Mouse (Mus musculus): Measurements from ENCODE around the gene Serinc5. TPM values are rescaled to one million over a fixed set of nuclear protein-coding genes. Genes with fewer than 3 reads are reported as not detected.

Serinc5 gene
- polyA plus RNA-seq, 1 experiment from 2014 or later: 13.3 TPM

DNA sequence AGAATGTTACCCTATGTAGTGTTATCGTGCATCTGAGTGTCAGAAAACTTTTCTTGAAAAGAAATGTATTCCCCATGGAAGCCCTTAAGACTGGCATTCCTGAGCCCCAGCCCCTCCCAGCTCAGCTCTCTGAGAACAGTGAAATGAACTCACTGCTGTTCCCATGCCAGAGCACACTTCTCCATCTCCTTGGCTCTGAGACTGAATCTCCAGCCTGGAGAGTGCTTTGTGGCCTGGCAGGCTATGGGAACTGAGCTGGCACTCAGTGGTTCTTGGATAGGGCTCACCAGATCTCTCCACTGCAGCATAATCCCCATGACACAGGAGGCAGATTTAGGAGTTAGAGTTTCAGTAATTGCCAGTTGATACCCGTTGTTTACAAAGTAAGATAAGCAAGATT, 36.8 kb downstream of the Serinc5 start:
- H3K9me3 ChIP-seq (replicated peaks): no peaks in the 10 kb centered on the region
- H3K9ac ChIP-seq: no peak overlapping the region
- no peak overlapping the region for H3K4me3 ChIP-seq
- H3K4me1 ChIP-seq: no peaks in the 10 kb centered on the region
- WGBS: 75% methylated on average over 2 of the region's 2 CpGs
- no peak overlapping the region for H3K27ac ChIP-seq
- H3K36me3 ChIP-seq (ENCODE audit: poor library complexity, severe bottlenecking): no peaks in the 10 kb centered on the region
- no peak for ATAC-seq
- no peak overlapping the region for H3K4me2 ChIP-seq
- no peaks in the 10 kb centered on the region for H3K27me3 ChIP-seq

DNA sequence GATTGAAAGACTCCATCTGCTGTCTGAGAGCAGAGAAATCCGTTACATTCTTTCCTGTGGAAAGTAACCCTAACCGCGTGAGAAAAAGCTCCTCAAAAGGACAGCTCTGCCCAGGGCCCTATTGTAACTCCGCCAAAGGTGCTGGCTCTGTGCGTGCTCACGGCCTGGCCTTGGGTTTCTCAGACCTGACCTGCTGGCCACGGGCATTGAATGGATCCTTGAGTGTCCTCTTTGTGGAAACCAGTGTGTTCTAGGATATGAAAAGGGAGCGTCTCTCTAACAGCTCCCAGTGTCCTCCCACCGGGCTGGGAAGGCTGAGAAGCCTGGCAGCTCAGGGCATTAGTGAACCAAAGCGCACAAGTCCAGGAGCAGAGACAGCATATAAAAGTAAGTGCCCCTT, 38.2 kb downstream of the Serinc5 start:
- H3K27ac ChIP-seq: no peak overlapping the region
- no peaks in the 10 kb centered on the region for H3K4me1 ChIP-seq
- WGBS: 86% methylated on average over 10 of the region's 10 CpGs
- no peak overlapping the region for H3K4me2 ChIP-seq
- H3K27me3 ChIP-seq: no peaks in the 10 kb centered on the region
- no peak overlapping the region for H3K9ac ChIP-seq
- H3K9me3 ChIP-seq (replicated peaks): no peaks in the 10 kb centered on the region
- no peak overlapping the region for H3K4me3 ChIP-seq
- no peak for ATAC-seq
- H3K36me3 ChIP-seq (ENCODE audit: poor library complexity, severe bottlenecking): no peaks in the 10 kb centered on the region

DNA sequence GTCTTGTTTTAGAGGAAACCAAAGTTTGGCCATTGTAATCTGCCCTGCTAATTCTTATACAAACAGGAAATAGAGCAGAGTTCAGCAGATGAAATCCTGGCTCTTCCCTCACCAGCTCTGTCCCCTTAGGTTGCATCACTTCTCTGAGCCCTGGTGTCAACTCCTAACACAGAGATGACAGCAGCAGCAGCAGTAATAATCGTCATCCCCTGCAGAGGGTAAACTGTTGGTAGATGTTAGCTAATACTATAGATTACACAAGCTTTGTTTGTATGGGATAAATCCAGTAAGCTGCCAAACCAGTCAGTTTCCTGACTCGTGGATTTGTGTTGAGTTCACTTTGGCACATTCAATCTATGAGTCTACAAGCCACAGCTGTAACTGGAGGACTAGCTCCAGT, 40.1 kb downstream of the Serinc5 start:
- no peaks in the 10 kb centered on the region for H3K27me3 ChIP-seq
- ATAC-seq: no peak
- no peak overlapping the region for H3K9ac ChIP-seq
- H3K36me3 ChIP-seq (ENCODE audit: poor library complexity, severe bottlenecking): no peaks in the 10 kb centered on the region
- 87% methylated on average over 2 of the region's 2 CpGs for WGBS
- no peaks in the 10 kb centered on the region for H3K9me3 ChIP-seq (replicated peaks)
- no peak overlapping the region for H3K4me2 ChIP-seq
- no peak overlapping the region for H3K4me3 ChIP-seq
- no peak overlapping the region for H3K27ac ChIP-seq
- no peaks in the 10 kb centered on the region for H3K4me1 ChIP-seq

DNA sequence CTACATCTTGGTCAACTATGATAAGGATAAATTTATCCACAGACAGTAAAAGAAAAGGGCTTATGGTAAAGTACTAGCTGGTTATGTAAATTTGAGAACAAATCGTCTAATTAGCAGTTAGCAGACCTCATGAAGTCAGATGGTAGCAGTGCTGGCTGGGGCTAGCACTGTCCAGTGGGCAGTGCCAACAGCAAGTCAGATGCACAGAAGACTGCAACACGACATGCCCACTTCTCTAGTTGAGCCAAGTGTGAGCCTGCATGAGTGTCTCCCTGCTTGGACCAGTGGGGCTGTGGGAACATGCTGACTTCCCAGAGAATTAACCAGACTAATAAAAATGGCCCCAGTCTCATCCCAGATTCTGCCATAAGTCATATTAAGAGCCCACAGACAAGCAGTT, 41.6 kb downstream of the Serinc5 start:
- WGBS: 81% methylated on average over 2 of the region's 2 CpGs
- no peaks in the 10 kb centered on the region for H3K36me3 ChIP-seq (ENCODE audit: poor library complexity, severe bottlenecking)
- H3K4me3 ChIP-seq: no peak overlapping the region
- no peaks in the 10 kb centered on the region for H3K9me3 ChIP-seq (replicated peaks)
- peak; percentile 33; the same call in 1 of the 2 replicates for ATAC-seq
- H3K27me3 ChIP-seq: no peaks in the 10 kb centered on the region
- H3K27ac ChIP-seq: no peak overlapping the region
- H3K4me1 ChIP-seq: no peaks in the 10 kb centered on the region
- no peak overlapping the region for H3K9ac ChIP-seq
- no peak overlapping the region for H3K4me2 ChIP-seq

DNA sequence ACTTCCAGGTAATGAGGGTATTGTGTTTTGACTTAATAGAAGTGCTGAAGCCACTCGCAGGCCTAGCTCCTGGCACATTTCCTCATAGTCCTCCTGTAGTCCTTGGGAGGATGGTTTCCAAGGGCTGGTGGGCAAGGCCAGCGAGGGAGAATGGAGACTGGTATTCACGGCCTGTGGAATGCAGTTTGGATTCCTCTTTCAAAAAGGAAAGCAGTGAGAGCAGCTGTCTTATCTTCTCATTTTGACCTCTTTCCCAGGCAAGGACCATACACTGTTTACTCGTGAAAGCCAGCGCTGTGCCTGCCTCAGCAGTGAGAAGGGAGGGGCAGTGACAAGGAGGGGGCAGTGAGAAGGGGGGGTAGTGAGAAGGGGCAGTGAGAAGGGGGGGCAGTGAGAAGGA, 42.4 kb downstream of the Serinc5 start:
- H3K4me2 ChIP-seq: no peak overlapping the region
- H3K36me3 ChIP-seq (ENCODE audit: poor library complexity, severe bottlenecking): no peaks in the 10 kb centered on the region
- ATAC-seq: 0 out of 2 replicates have a peak, but pooled peaks have one; percentile 24
- H3K9ac ChIP-seq: no peak overlapping the region
- no peaks in the 10 kb centered on the region for H3K27me3 ChIP-seq
- 45% methylated on average over 5 of the region's 5 CpGs for whole genome bisulfite sequencing
- H3K4me1 ChIP-seq: no peaks in the 10 kb centered on the region
- no peak overlapping the region for H3K27ac ChIP-seq
- H3K4me3 ChIP-seq: no peak overlapping the region
- H3K9me3 ChIP-seq (replicated peaks): no peaks in the 10 kb centered on the region

DNA sequence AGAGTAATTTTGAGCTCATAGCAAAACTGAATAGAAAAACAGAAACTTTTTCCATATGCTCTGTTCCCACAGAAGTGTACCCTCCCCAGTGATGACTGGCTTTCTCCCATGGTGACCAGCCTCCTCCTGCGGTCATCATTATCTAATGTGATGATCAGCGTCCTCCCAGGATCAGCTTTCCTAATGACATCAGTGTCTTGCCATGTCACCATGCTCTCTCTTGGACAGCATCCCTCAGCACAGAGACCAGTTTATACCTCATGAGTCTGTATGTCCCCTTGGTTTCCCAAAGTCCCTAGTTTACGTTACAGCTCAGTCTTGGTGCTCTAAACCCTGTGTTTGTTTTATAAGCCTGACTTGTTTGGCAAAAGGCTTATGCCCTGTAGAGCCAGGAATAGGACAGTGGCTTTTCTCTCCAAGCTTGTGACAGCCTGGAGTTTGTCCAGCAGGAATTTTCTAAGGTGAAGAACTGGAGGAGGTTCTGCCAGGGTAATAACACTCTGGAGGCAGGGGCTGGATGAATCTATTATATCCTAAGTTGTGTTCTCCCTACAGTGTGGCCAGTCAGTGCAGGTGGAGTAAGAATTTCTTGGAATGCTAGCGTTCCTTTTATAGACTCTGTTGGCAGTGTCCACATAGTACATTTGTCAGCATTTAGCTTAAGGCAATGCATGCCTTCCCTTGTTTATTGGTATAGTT, 46.1 kb downstream of the Serinc5 start:
- Histone ChIP-seq H3K36me3 (ENCODE audit: poor library complexity, severe bottlenecking) (no peaks in the 10 kb centered on the region), H3K4me1 (no peaks in the 10 kb centered on the region), H3K27me3 (no peaks in the 10 kb centered on the region), H3K4me2 (no peak overlapping the region), H3K9ac (no peak overlapping the region), H3K4me3 (no peak overlapping the region), H3K27ac (no peak overlapping the region), H3K9me3 (replicated peaks) (no peaks in the 10 kb centered on the region)
- ATAC-seq: no peak
- WGBS: 86% methylated on average over 4 of the region's 4 CpGs

DNA sequence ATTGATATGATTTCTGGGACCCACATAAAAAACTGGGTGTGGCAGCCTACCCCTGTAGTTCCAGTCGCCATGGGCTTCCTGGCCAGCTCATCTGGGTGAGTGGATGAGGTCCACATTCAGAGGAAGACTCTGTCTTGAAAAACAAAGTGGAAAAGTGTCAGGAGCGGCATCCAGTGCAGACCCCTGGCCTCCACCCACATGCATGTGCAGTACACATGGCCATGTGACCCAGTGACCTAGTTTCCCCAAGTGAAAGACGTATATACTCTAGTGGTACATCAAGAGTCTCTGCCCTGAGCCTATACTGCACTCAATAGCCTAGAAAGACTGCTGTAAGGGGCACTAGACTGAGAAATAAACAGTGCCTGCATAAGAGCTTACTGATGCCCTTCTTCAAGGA, 48.7 kb downstream of the Serinc5 start:
- no peaks in the 10 kb centered on the region for H3K36me3 ChIP-seq (ENCODE audit: poor library complexity, severe bottlenecking)
- no peak overlapping the region for H3K27ac ChIP-seq
- H3K4me1 ChIP-seq: no peaks in the 10 kb centered on the region; the same call in 1 of the 2 replicates
- H3K9me3 ChIP-seq (replicated peaks): no peaks in the 10 kb centered on the region
- no peak overlapping the region for H3K9ac ChIP-seq
- H3K4me2 ChIP-seq: no peak overlapping the region
- WGBS: 89% methylated on average over 3 of the region's 3 CpGs
- H3K4me3 ChIP-seq: no peak overlapping the region
- H3K27me3 ChIP-seq: no peaks in the 10 kb centered on the region
- no peak for ATAC-seq

DNA sequence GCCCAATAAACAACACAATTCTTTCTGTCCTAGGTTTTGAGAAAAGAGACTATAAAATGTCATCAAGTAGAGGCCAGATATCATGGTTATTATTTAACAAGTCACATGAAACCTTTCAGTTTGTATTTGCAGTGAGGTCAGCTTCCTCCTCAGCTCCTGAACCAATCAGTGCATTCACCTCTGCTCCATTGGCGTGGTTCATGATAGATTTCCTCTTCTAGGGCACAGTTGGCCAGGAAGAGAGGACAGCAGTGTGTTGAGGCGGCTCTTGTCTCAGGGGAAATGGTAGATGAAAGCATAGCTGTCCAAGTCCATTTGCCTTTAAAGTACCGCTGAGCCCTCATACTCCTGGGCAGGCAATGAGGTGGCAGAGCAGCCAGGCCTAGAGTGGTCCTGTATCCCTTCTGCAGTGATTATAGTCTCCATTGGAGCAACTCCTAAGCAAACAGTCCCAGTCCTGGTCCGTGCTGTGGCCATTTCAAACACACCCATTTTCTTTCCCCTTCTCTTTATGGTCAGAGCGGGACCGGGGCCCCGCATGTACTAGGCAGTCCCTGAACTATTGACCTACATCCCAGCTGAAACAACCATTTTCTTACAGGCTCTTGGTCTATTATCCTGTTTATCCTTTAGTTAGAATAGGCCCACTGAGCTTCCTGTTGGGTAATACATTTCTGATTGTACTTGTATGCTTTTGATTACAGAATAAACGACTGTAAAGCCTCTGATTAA, 51.8 kb downstream of the Serinc5 start:
- ATAC-seq: 0 out of 2 replicates have a peak, but pooled peaks have one; percentile 30
- 67% methylated on average over 8 of the region's 8 CpGs for WGBS
- no peak overlapping the region for H3K4me2 ChIP-seq
- no peaks in the 10 kb centered on the region for H3K9me3 ChIP-seq (replicated peaks)
- no peak overlapping the region for H3K9ac ChIP-seq
- no peaks in the 10 kb centered on the region for H3K36me3 ChIP-seq (ENCODE audit: poor library complexity, severe bottlenecking)
- H3K4me1 ChIP-seq: no peaks in the 10 kb centered on the region; the same call in 1 of the 2 replicates
- no peak overlapping the region for H3K4me3 ChIP-seq
- no peak overlapping the region for H3K27ac ChIP-seq
- no peaks in the 10 kb centered on the region for H3K27me3 ChIP-seq

DNA sequence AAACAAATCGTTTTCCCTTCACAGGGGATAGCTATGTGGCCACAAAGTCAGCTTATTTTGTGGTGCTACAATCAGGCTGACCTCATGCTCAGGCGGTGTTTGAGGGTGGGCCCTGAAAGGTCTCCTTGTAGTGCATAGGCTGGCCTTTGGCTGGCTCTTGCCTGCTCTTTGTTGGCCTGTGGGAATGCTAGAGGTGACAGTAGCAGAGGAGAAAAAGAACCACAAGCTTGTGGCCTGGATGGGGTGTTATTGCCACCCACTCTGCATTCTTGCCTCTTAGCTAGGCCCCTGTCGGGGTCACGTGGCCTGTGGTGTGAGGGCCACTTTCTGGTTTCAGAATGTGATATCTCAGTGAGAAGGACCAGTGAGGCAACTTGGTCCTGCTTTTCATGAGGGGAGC, 54.1 kb downstream of the Serinc5 start:
- H3K36me3 ChIP-seq (ENCODE audit: poor library complexity, severe bottlenecking): no peaks in the 10 kb centered on the region
- 83% methylated on average over 4 of the region's 4 CpGs for WGBS
- H3K4me3 ChIP-seq: no peak overlapping the region
- H3K4me2 ChIP-seq: no peak overlapping the region
- ATAC-seq: no peak
- H3K9me3 ChIP-seq (replicated peaks): no peaks in the 10 kb centered on the region
- H3K27ac ChIP-seq: no peak overlapping the region
- H3K4me1 ChIP-seq: no peaks in the 10 kb centered on the region; the same call in 1 of the 2 replicates
- no peak overlapping the region for H3K9ac ChIP-seq
- no peaks in the 10 kb centered on the region for H3K27me3 ChIP-seq

DNA sequence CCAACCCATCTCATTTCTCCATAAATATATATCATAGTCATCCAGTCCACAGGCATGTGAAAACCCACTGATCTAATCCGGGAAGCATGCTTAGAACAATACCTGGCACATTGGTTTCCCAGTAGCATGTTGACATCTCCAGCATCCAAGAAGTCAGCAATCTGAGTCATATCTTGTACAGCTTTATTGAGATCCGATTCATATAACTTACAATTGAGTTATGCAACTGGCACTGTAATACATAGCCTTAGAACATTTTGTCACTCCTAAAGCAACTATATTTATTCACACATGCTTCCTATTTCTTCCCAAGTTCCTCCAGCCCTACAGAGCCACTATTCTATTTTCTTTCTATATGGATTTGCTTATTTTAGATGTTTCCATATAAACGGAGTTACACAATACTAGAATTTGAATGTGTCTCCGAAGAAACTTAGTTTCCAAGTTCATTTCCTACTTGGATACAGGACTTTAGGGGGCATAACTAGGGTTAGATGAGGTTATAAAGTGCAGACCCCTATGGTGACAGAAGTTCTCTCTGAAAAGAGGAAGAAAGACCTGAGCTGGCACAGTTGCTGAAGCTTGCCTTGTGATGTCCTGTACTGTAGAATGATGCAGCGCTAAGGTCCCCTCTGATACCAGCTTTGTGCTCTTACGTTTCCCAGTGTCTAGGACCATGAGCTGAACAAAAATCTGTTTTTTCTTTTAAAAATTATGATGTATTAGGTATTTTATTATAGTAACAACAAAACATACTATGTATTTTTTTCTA, 57.5 kb downstream of the Serinc5 start:
- Histone ChIP-seq H3K4me3 (no peak overlapping the region), H3K4me1 (no peaks in the 10 kb centered on the region; the same call in 1 of the 2 replicates), H3K9me3 (replicated peaks) (no peaks in the 10 kb centered on the region), H3K4me2 (no peak overlapping the region), H3K27me3 (no peaks in the 10 kb centered on the region), H3K27ac (no peak overlapping the region), H3K9ac (no peak overlapping the region), H3K36me3 (ENCODE audit: poor library complexity, severe bottlenecking) (no peaks in the 10 kb centered on the region)
- ATAC-seq: no peak
- 94% methylated on average over 6 of the region's 6 CpGs for WGBS

DNA sequence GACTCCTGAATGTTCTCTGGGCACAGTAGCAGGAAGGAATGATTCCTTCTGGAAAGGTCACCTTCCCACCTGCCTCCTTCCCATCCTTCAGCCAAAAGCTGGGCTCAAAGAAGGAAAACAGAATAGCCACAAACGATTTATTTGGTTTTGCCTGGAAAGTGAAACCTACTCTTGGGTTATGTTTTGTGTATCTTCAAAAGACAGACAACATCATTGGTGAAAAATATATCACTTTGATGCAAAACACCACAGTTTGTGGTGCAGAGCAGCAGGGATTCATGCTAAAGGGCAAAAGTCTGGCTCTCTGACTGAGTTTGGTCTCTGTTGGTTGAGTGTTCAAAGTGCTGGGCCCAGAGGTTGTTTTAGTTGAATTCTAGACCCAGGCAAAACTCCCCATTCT, 60.8 kb downstream of the Serinc5 start:
- no peak overlapping the region for H3K4me3 ChIP-seq
- no peaks in the 10 kb centered on the region for H3K27me3 ChIP-seq
- H3K9ac ChIP-seq: no peak overlapping the region
- no peak overlapping the region for H3K27ac ChIP-seq
- ATAC-seq: no peak
- no peaks in the 10 kb centered on the region for H3K9me3 ChIP-seq (replicated peaks)
- peaks cover 5% of the 10 kb centered on the region; the same call in 1 of the 2 replicates for H3K4me1 ChIP-seq
- H3K36me3 ChIP-seq (ENCODE audit: poor library complexity, severe bottlenecking): no peaks in the 10 kb centered on the region
- 84% methylated on average over 1 of the region's 1 CpGs for WGBS
- no peak overlapping the region for H3K4me2 ChIP-seq

DNA sequence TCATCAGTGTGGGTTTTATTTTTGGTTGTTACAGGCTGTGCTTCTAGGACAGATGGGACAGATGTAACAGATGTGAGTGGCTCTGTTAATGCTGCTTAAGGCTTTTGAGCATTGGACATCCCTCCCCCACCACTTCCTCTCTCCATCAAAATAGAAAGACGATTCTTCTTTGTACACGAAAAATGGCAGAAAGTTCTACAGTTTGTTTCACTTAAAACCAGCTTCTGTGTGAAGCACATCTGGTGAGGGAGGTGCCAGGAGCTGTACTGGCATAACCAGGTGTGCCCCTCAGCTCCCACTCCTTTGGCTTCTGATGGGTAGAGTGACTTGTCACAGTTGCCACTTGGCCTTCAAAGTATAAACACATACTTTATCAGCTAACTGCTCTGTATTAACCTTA, 63.8 kb downstream of the Serinc5 start:
- H3K4me2 ChIP-seq: no peak overlapping the region
- no peaks in the 10 kb centered on the region for H3K36me3 ChIP-seq (ENCODE audit: poor library complexity, severe bottlenecking)
- no peak for ATAC-seq
- no peak overlapping the region for H3K4me3 ChIP-seq
- WGBS: 84% methylated on average over 2 of the region's 2 CpGs
- no peak overlapping the region for H3K27ac ChIP-seq
- H3K4me1 ChIP-seq: peaks cover 5% of the 10 kb centered on the region; the same call in 1 of the 2 replicates
- H3K27me3 ChIP-seq: no peaks in the 10 kb centered on the region
- H3K9me3 ChIP-seq (replicated peaks): no peaks in the 10 kb centered on the region
- no peak overlapping the region for H3K9ac ChIP-seq
